Mouse (Mus musculus) embryo, embryonic 11 days (tissue): ENCODE measurements around the gene Hibadh.

Source experiments
- DNase-seq: peaks from one replicate; pipeline ENCODE4 v3.0.0-alpha.2; 2015

Hibadh gene

GRCm38 (mm10) chr6:52638471-52639185 is 1.6 kb downstream of the Hibadh start:
- no peak for DNase-seq

GRCm38 (mm10) chr6:52637337-52637736 is 2.9 kb downstream of the Hibadh start:
- no peak for DNase-seq

GRCm38 (mm10) chr6:52635395-52635794 is 4.8 kb downstream of the Hibadh start:
- no peak for DNase-seq

GRCm38 (mm10) chr6:52630625-52631024 is 9.6 kb downstream of the Hibadh start:
- DNase-seq: no peak

- DNase-seq: no peak
Measured at GRCm38 (mm10) chr6:52629180-52629579, 11.0 kb downstream of the Hibadh start.

- DNase-seq: no peak
Measured at GRCm38 (mm10) chr6:52626735-52627134, 13.5 kb downstream of the Hibadh start.

GRCm38 (mm10) chr6:52623741-52624140 is 16.4 kb downstream of the Hibadh start:
- DNase-seq: no peak

GRCm38 (mm10) chr6:52621731-52622480 is 18.3 kb downstream of the Hibadh start:
- DNase-seq: peak; percentile 19

GRCm38 (mm10) chr6:52620090-52620489 is 20.1 kb downstream of the Hibadh start:
- no peak for DNase-seq

GRCm38 (mm10) chr6:52609626-52610352 is 30.4 kb downstream of the Hibadh start:
- DNase-seq: no peak

- no peak for DNase-seq
Measured at GRCm38 (mm10) chr6:52608121-52608520, 32.1 kb downstream of the Hibadh start.

GRCm38 (mm10) chr6:52606746-52607347 is 33.3 kb downstream of the Hibadh start:
- no peak for DNase-seq

- no peak for DNase-seq
Measured at GRCm38 (mm10) chr6:52601706-52602642, 38.2 kb downstream of the Hibadh start.

- DNase-seq: peak; percentile 73
Measured at GRCm38 (mm10) chr6:52601117-52601516, 39.1 kb downstream of the Hibadh start.

GRCm38 (mm10) chr6:52594752-52595151 is 45.4 kb downstream of the Hibadh start:
- DNase-seq: no peak

- DNase-seq: no peak
Measured at GRCm38 (mm10) chr6:52586564-52586963, 53.6 kb downstream of the Hibadh start.

- DNase-seq: peak; percentile 79
Measured at GRCm38 (mm10) chr6:52584383-52584782, 55.8 kb downstream of the Hibadh start.

GRCm38 (mm10) chr6:52581081-52581480 is 59.1 kb downstream of the Hibadh start:
- DNase-seq: no peak

GRCm38 (mm10) chr6:52578322-52578721 is 61.9 kb downstream of the Hibadh start:
- no peak for DNase-seq

GRCm38 (mm10) chr6:52577270-52577669 is 62.9 kb downstream of the Hibadh start:
- DNase-seq: peak; percentile 52

- no peak for DNase-seq
Measured at GRCm38 (mm10) chr6:52568706-52569105, 71.5 kb downstream of the Hibadh start.
